Mouse (Mus musculus) cortical plate, adult 2 months (tissue): Measurements from ENCODE around the gene Slc19a3. TPM values are rescaled to one million over a fixed set of nuclear protein-coding genes. Genes with fewer than 3 reads are reported as not detected.
A peak's percentile ranks its signal among the peaks of the same experiment; 100 is the strongest.
"Not testable (repeated sequence)": the region's sequence is repeated elsewhere in the genome, so short reads cannot be mapped to it uniquely, and the experiment has no call there.

Experiments
- H3K27ac ChIP-seq: fragments of 200-500 bp; 2 replicates; pipeline ENCODE4 v1.5.1; 2012; ENCODE audit warnings: low read length, control low read depth, inconsistent platforms; ENCODE audit not compliant: insufficient read depth
- H3K4me1 ChIP-seq: fragments of 200-500 bp; 2 replicates; pipeline ENCODE4 v1.6.1; 2011; ENCODE audit warnings: low read length; ENCODE audit not compliant: control insufficient read depth, insufficient read depth
- H3K4me3 ChIP-seq: fragments of 200-500 bp; 2 replicates; pipeline ENCODE4 v1.5.1; 2011; ENCODE audit warnings: mild to moderate bottlenecking, low read length, control low read depth; ENCODE audit not compliant: insufficient read depth
- CTCF ChIP-seq: fragments of 200-500 bp; IDR thresholded peaks from 2 replicates; pipeline ENCODE4 v1.5.1; 2011; ENCODE audit warnings: mild to moderate bottlenecking, control low read depth, low read length; ENCODE audit not compliant: insufficient read depth; ENCODE audit errors: extremely low read depth
- POLR2A ChIP-seq: fragments of 200-500 bp; IDR thresholded peaks from 2 replicates; pipeline ENCODE4 v1.6.1; 2011; ENCODE audit warnings: mild to moderate bottlenecking, low read length, control low read depth; ENCODE audit not compliant: insufficient read depth; ENCODE audit errors: extremely low read depth
- polyA plus RNA-seq: library from polyadenylated mRNA; depleted of rRNA; stranded (reverse); fragments of >200 nt; gene quantifications from 2 replicates; pipeline ENCODE4 v1.2.3, GENCODE M21; 2012

Slc19a3 gene
- polyA plus RNA-seq, 1 experiment, result 3.9 TPM

GRCm38 (mm10) chr1:83015329-83015879 lies 22.8 kb downstream of the Slc19a3 start:
- no peak for TF ChIP-seq CTCF

GRCm38 (mm10) chr1:83014477-83014876 lies 23.8 kb downstream of the Slc19a3 start:
- no peak overlapping the region for H3K27ac ChIP-seq
- no peaks in the 10 kb centered on the region for H3K4me1 ChIP-seq
- H3K4me3 ChIP-seq, result no peak overlapping the region
- TF ChIP-seq POLR2A (no peak), CTCF (no peak)

More at GRCm38 (mm10) chr1:83015329-83015879, 22.8 kb downstream of the Slc19a3 start:
- Histone ChIP-seq H3K4me3 (no peak overlapping the region), H3K27ac (no peak overlapping the region), H3K4me1 (no peaks in the 10 kb centered on the region)

- TF ChIP-seq CTCF (no peak), POLR2A (no peak)
- Histone ChIP-seq H3K4me3 (no peak overlapping the region), H3K4me1 (no peaks in the 10 kb centered on the region), H3K27ac (no peak overlapping the region)
These were observed 30.8 kb downstream of the Slc19a3 start for GRCm38 (mm10) chr1:83007471-83007870.

- H3K4me3 ChIP-seq, result no peak overlapping the region
- TF ChIP-seq POLR2A (no peak), CTCF (no peak)
These were observed 31.7 kb downstream of the Slc19a3 start for GRCm38 (mm10) chr1:83006218-83007179.

GRCm38 (mm10) chr1:83000306-83000705 lies 37.9 kb downstream of the Slc19a3 start, which contains the start of gene Gm47959:
Gm47959 (plus strand) TSS chr1:83000548.
- H3K4me1 ChIP-seq, H3K27ac ChIP-seq: not testable (repeated sequence)

More at GRCm38 (mm10) chr1:83006218-83007179, 31.7 kb downstream of the Slc19a3 start:
- Histone ChIP-seq H3K27ac (no peak overlapping the region), H3K4me1 (no peaks in the 10 kb centered on the region)

GRCm38 (mm10) chr1:82993947-82994346 lies 44.3 kb downstream of the Slc19a3 start:
- no peaks in the 10 kb centered on the region for H3K4me1 ChIP-seq
- TF ChIP-seq CTCF, result no peak
- TF ChIP-seq POLR2A, result no peak
- no peak overlapping the region for H3K4me3 ChIP-seq
- H3K27ac ChIP-seq, result no peak overlapping the region

More at GRCm38 (mm10) chr1:83000306-83000705, 37.9 kb downstream of the Slc19a3 start, which contains the start of gene Gm47959:
- not testable (repeated sequence) for H3K4me3 ChIP-seq

GRCm38 (mm10) chr1:82992093-82992492 lies 46.2 kb downstream of the Slc19a3 start:
- Histone ChIP-seq H3K27ac (no peak overlapping the region), H3K4me3 (no peak overlapping the region), H3K4me1 (0 out of 2 replicates have a peak, but pooled peaks cover 1% of the 10 kb centered on the region)
- TF ChIP-seq POLR2A, result no peak
- no peak for TF ChIP-seq CTCF

GRCm38 (mm10) chr1:82991596-82991995 lies 46.7 kb downstream of the Slc19a3 start:
- H3K27ac ChIP-seq, result no peak overlapping the region
- 0 out of 2 replicates have a peak, but pooled peaks cover 1% of the 10 kb centered on the region for H3K4me1 ChIP-seq
- TF ChIP-seq CTCF (no peak), POLR2A (no peak)
- H3K4me3 ChIP-seq, result no peak overlapping the region

- TF ChIP-seq CTCF (no peak), POLR2A (no peak)
- H3K4me1 ChIP-seq, result 0 out of 2 replicates have a peak, but pooled peaks cover 1% of the 10 kb centered on the region
- no peak overlapping the region for H3K27ac ChIP-seq
- no peak overlapping the region for H3K4me3 ChIP-seq
These were observed 47.2 kb downstream of the Slc19a3 start for GRCm38 (mm10) chr1:82991062-82991461.

GRCm38 (mm10) chr1:82987530-82988198 lies 50.6 kb downstream of the Slc19a3 start:
- Histone ChIP-seq H3K27ac (no peak overlapping the region), H3K4me1 (0 out of 2 replicates have a peak, but pooled peaks cover 1% of the 10 kb centered on the region), H3K4me3 (no peak overlapping the region)
- no peak for TF ChIP-seq POLR2A
- peak; percentile 46 for TF ChIP-seq CTCF
